Mouse (Mus musculus): ENCODE measurements at regions not wholly inside any gene's neighbourhood (a gene's known extent, or its start where the extent isn't known, plus 50 kb on each side); places are given as distances from the start of the nearest gene placed in this dataset.
A peak's percentile ranks its signal among the peaks of the same experiment; 100 is the strongest.

- no peak for DNase-seq (ENCODE audit: low spot score in 2 of 2)
These were observed 237.4 kb upstream of the Cxcr4 start for GRCm38 (mm10) chr1:128829536-128829935.

GRCm38 (mm10) chr1:128826419-128826818 is 234.3 kb upstream of the Cxcr4 start:
- no peak for DNase-seq (ENCODE audit: low spot score in 2 of 2)

GRCm38 (mm10) chr1:128824916-128825683 is 233.0 kb upstream of the Cxcr4 start:
- no peak for DNase-seq (ENCODE audit: low spot score in 2 of 2)

GRCm38 (mm10) chr1:128824235-128824634 is 232.1 kb upstream of the Cxcr4 start:
- DNase-seq (ENCODE audit: low spot score in 2 of 2), result peak; percentile 64

- DNase-seq (ENCODE audit: low spot score in 2 of 2), result no peak
These were observed 229.9 kb upstream of the Cxcr4 start for GRCm38 (mm10) chr1:128821991-128822390.

GRCm38 (mm10) chr1:128820527-128820926 is 228.4 kb upstream of the Cxcr4 start:
- no peak for DNase-seq (ENCODE audit: low spot score in 2 of 2)

GRCm38 (mm10) chr1:128819611-128820010 is 227.5 kb upstream of the Cxcr4 start:
- no peak for DNase-seq (ENCODE audit: low spot score in 2 of 2)

- no peak for DNase-seq (ENCODE audit: low spot score in 2 of 2)
These were observed 221.3 kb upstream of the Cxcr4 start for GRCm38 (mm10) chr1:128813379-128813778.

- no peak for DNase-seq (ENCODE audit: low spot score in 2 of 2)
These were observed 218.8 kb upstream of the Cxcr4 start for GRCm38 (mm10) chr1:128810860-128811259.

GRCm38 (mm10) chr1:128810094-128810493 is 218.0 kb upstream of the Cxcr4 start:
- DNase-seq (ENCODE audit: low spot score in 2 of 2), result no peak

- no peak for DNase-seq (ENCODE audit: low spot score in 2 of 2)
These were observed 217.5 kb upstream of the Cxcr4 start for GRCm38 (mm10) chr1:128809601-128810000.

- no peak for DNase-seq (ENCODE audit: low spot score in 2 of 2)
These were observed 216.5 kb upstream of the Cxcr4 start for GRCm38 (mm10) chr1:128808599-128808998.

- no peak for DNase-seq (ENCODE audit: low spot score in 2 of 2)
These were observed 213.9 kb upstream of the Cxcr4 start for GRCm38 (mm10) chr1:128805687-128806653.

- peak; percentile 43 to 54 for DNase-seq (ENCODE audit: low spot score in 2 of 2)
These were observed 211.5 kb upstream of the Cxcr4 start for GRCm38 (mm10) chr1:128803433-128804060.

- no peak for DNase-seq (ENCODE audit: low spot score in 2 of 2)
These were observed 211.0 kb upstream of the Cxcr4 start for GRCm38 (mm10) chr1:128803058-128803432.

- no peak for DNase-seq (ENCODE audit: low spot score in 2 of 2)
These were observed 206.6 kb upstream of the Cxcr4 start for GRCm38 (mm10) chr1:128798721-128799120.

GRCm38 (mm10) chr1:128795654-128796053 is 203.6 kb upstream of the Cxcr4 start:
- peak in 1 of 2 experiments; percentile 48 for DNase-seq (ENCODE audit: low spot score in 2 of 2)

- no peak for DNase-seq (ENCODE audit: low spot score in 2 of 2)
These were observed 198.8 kb upstream of the Cxcr4 start for GRCm38 (mm10) chr1:128790881-128791280.

- no peak for DNase-seq (ENCODE audit: low spot score in 2 of 2)
These were observed 197.7 kb upstream of the Cxcr4 start for GRCm38 (mm10) chr1:128789567-128790335.

- DNase-seq (ENCODE audit: low spot score in 2 of 2), result no peak
These were observed 196.1 kb upstream of the Cxcr4 start for GRCm38 (mm10) chr1:128788227-128788626.
